Mouse (Mus musculus): ENCODE results near the gene Crip1. TPM values are rescaled to one million over a fixed set of nuclear protein-coding genes. Genes with fewer than 3 reads are reported as not detected.

Crip1 gene
- polyA plus RNA-seq, 1 experiment from 2014 or later = 194 TPM

DNA sequence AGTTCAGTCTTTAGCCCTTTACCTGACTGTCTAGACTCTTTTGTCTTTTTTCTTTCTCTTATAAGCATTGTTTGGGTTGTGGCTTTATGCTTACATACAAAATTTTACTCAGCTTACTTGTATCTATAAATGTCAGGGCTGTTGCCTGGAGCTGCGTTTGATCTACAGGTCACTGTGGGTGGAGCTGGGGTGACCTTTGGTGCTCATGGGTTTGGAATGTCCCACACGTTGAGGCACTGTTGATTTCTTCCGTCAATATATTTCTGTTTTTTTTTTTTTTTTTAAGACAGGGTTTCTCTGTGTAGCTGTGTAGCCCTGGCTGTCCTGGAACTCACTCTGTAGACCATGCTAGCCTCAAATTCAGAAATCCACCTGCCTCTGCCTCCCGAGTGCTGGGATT, 34.9 kb downstream of the Crip1 start:
- Histone ChIP-seq H3K4me3 (ENCODE audit: low read length) (no peak overlapping the region), H3K4me2 (replicated peaks; ENCODE audit: low read depth, low read length) (no peak overlapping the region), H3K27ac (ENCODE audit: low read depth, low read length) (no peak overlapping the region), H3K9me3 (ENCODE audit: control insufficient read depth, low read length) (no peaks in the 10 kb centered on the region), H3K9ac (ENCODE audit: low read depth, low read length) (no peak overlapping the region), H3K27me3 (ENCODE audit: control insufficient read depth, insufficient read depth, low read length) (peaks cover 3% of the 10 kb centered on the region; the same call in 1 of the 2 replicates), H3K4me1 (ENCODE audit: control insufficient read depth, insufficient read depth, low read length) (no peaks in the 10 kb centered on the region; the same call in 1 of the 2 replicates), H3K36me3 (ENCODE audit: control insufficient read depth, insufficient read depth, low read length) (no peaks in the 10 kb centered on the region)
- WGBS = 63% methylated on average over 4 of the region's 4 CpGs
- no peak for ATAC-seq (ENCODE audit: low FRiP score, low TSS enrichment)

- peaks cover 3% of the 10 kb centered on the region; the same call in 1 of the 2 replicates for H3K4me1 ChIP-seq (ENCODE audit: control insufficient read depth, insufficient read depth, low read length)
- H3K4me2 ChIP-seq (replicated peaks; ENCODE audit: low read depth, low read length) = no peak overlapping the region; the same call in 1 of the 2 replicates
- H3K4me3 ChIP-seq (ENCODE audit: low read length) = no peak overlapping the region
- H3K36me3 ChIP-seq (ENCODE audit: control insufficient read depth, insufficient read depth, low read length) = no peaks in the 10 kb centered on the region; the same call in 1 of the 2 replicates
- ATAC-seq (ENCODE audit: low FRiP score, low TSS enrichment) = no peak
- H3K9ac ChIP-seq (ENCODE audit: low read depth, low read length) = no peak overlapping the region
- no peak overlapping the region for H3K27ac ChIP-seq (ENCODE audit: low read depth, low read length)
- no peaks in the 10 kb centered on the region for H3K9me3 ChIP-seq (ENCODE audit: control insufficient read depth, low read length)
- 59% methylated on average over 5 of the region's 5 CpGs for WGBS
- peaks cover 11% of the 10 kb centered on the region for H3K27me3 ChIP-seq (ENCODE audit: control insufficient read depth, insufficient read depth, low read length)
These were observed 38.8 kb downstream of the Crip1 start for GRCm38 (mm10) chr12:113184945-113185344.

GRCm38 (mm10) chr12:113185442-113186291, 39.6 kb downstream of the Crip1 start, which contains the start of gene Tmem121:
Gene Tmem121 (plus strand): TSS chr12:113185930.
- H3K27me3 ChIP-seq (ENCODE audit: control insufficient read depth, insufficient read depth, low read length) = peaks cover 11% of the 10 kb centered on the region
- H3K4me2 ChIP-seq (replicated peaks; ENCODE audit: low read depth, low read length) = peak within 1 kb of the TSS; percentile 92
- 1% methylated on average over 63 of the region's 63 CpGs for WGBS
- H3K4me3 ChIP-seq (ENCODE audit: low read length) = peak within 1 kb of the TSS; percentile 69
- peak within 1 kb of the TSS; percentile 63; the same call in 1 of the 2 replicates for H3K9ac ChIP-seq (ENCODE audit: low read depth, low read length)
- ATAC-seq (ENCODE audit: low FRiP score, low TSS enrichment) = peak; percentile 61
- peaks cover 4% of the 10 kb centered on the region for H3K36me3 ChIP-seq (ENCODE audit: control insufficient read depth, insufficient read depth, low read length)
- H3K27ac ChIP-seq (ENCODE audit: low read depth, low read length) = no peak within 1 kb of the TSS
- H3K9me3 ChIP-seq (ENCODE audit: control insufficient read depth, low read length) = no peaks in the 10 kb centered on the region
- H3K4me1 ChIP-seq (ENCODE audit: control insufficient read depth, insufficient read depth, low read length) = peaks cover 3% of the 10 kb centered on the region; the same call in 1 of the 2 replicates

GRCm38 (mm10) chr12:113186326-113187010, 40.4 kb downstream of the Crip1 start:
- peak overlapping the region; percentile 69 for H3K4me3 ChIP-seq (ENCODE audit: low read length)
- 41% methylated on average over 12 of the region's 12 CpGs for WGBS
- peaks cover 5% of the 10 kb centered on the region for H3K36me3 ChIP-seq (ENCODE audit: control insufficient read depth, insufficient read depth, low read length)
- H3K27ac ChIP-seq (ENCODE audit: low read depth, low read length) = no peak overlapping the region
- H3K9ac ChIP-seq (ENCODE audit: low read depth, low read length) = peak overlapping the region; percentile 63; the same call in 1 of the 2 replicates
- no peaks in the 10 kb centered on the region for H3K9me3 ChIP-seq (ENCODE audit: control insufficient read depth, low read length)
- H3K4me1 ChIP-seq (ENCODE audit: control insufficient read depth, insufficient read depth, low read length) = peaks cover 3% of the 10 kb centered on the region; the same call in 1 of the 2 replicates
- peaks cover 11% of the 10 kb centered on the region for H3K27me3 ChIP-seq (ENCODE audit: control insufficient read depth, insufficient read depth, low read length)
- ATAC-seq (ENCODE audit: low FRiP score, low TSS enrichment) = no peak
- peak overlapping the region; percentile 92 for H3K4me2 ChIP-seq (replicated peaks; ENCODE audit: low read depth, low read length)

DNA sequence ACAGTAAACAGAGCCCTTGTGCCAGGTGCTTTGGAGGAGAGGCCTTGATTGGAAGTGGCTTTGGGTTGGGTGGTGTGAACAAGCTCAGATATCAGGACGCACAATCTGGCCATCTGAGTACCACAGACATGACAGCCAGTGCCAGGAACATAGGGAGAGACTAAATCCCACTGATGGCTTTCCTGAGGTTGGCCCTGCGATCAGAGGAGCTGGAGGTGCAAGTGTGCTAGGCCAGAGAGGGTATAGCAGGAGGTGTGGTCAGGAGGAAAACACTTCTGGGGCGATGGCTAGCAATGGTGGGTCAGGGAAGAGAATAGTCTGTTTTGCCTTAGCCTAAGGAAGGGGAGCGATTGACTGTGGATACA, 40.9 kb downstream of the Crip1 start:
- Histone ChIP-seq H3K27me3 (ENCODE audit: control insufficient read depth, insufficient read depth, low read length) (peaks cover 11% of the 10 kb centered on the region), H3K9me3 (ENCODE audit: control insufficient read depth, low read length) (no peaks in the 10 kb centered on the region), H3K27ac (ENCODE audit: low read depth, low read length) (no peak overlapping the region), H3K4me3 (ENCODE audit: low read length) (peak overlapping the region; percentile 39), H3K9ac (ENCODE audit: low read depth, low read length) (peak overlapping the region; percentile 19; the same call in 1 of the 2 replicates), H3K36me3 (ENCODE audit: control insufficient read depth, insufficient read depth, low read length) (peaks cover 5% of the 10 kb centered on the region), H3K4me1 (ENCODE audit: control insufficient read depth, insufficient read depth, low read length) (peaks cover 3% of the 10 kb centered on the region; the same call in 1 of the 2 replicates), H3K4me2 (replicated peaks; ENCODE audit: low read depth, low read length) (peak overlapping the region; percentile 92)
- 45% methylated on average over 4 of the region's 4 CpGs for WGBS
- ATAC-seq (ENCODE audit: low FRiP score, low TSS enrichment) = no peak

GRCm38 (mm10) chr12:113187584-113188295, 41.6 kb downstream of the Crip1 start:
- WGBS = 2% methylated on average over 55 of the region's 56 CpGs
- no peak overlapping the region for H3K27ac ChIP-seq (ENCODE audit: low read depth, low read length)
- H3K4me3 ChIP-seq (ENCODE audit: low read length) = peak overlapping the region; percentile 39
- peaks cover 5% of the 10 kb centered on the region for H3K36me3 ChIP-seq (ENCODE audit: control insufficient read depth, insufficient read depth, low read length)
- no peaks in the 10 kb centered on the region for H3K9me3 ChIP-seq (ENCODE audit: control insufficient read depth, low read length)
- ATAC-seq (ENCODE audit: low FRiP score, low TSS enrichment) = peak; percentile 68
- H3K4me1 ChIP-seq (ENCODE audit: control insufficient read depth, insufficient read depth, low read length) = peaks cover 3% of the 10 kb centered on the region; the same call in 1 of the 2 replicates
- peak overlapping the region; percentile 19; the same call in 1 of the 2 replicates for H3K9ac ChIP-seq (ENCODE audit: low read depth, low read length)
- peak overlapping the region; percentile 89 for H3K4me2 ChIP-seq (replicated peaks; ENCODE audit: low read depth, low read length)
- peaks cover 11% of the 10 kb centered on the region for H3K27me3 ChIP-seq (ENCODE audit: control insufficient read depth, insufficient read depth, low read length)

GRCm38 (mm10) chr12:113188349-113189055, 42.4 kb downstream of the Crip1 start:
- Histone ChIP-seq H3K4me2 (replicated peaks; ENCODE audit: low read depth, low read length) (peak overlapping the region; percentile 89), H3K9me3 (ENCODE audit: control insufficient read depth, low read length) (no peaks in the 10 kb centered on the region), H3K9ac (ENCODE audit: low read depth, low read length) (no peak overlapping the region), H3K4me1 (ENCODE audit: control insufficient read depth, insufficient read depth, low read length) (peaks cover 3% of the 10 kb centered on the region; the same call in 1 of the 2 replicates), H3K27me3 (ENCODE audit: control insufficient read depth, insufficient read depth, low read length) (peaks cover 11% of the 10 kb centered on the region), H3K36me3 (ENCODE audit: control insufficient read depth, insufficient read depth, low read length) (peaks cover 5% of the 10 kb centered on the region), H3K27ac (ENCODE audit: low read depth, low read length) (no peak overlapping the region), H3K4me3 (ENCODE audit: low read length) (no peak overlapping the region)
- WGBS = 91% methylated on average over 51 of the region's 51 CpGs
- ATAC-seq (ENCODE audit: low FRiP score, low TSS enrichment) = no peak

DNA sequence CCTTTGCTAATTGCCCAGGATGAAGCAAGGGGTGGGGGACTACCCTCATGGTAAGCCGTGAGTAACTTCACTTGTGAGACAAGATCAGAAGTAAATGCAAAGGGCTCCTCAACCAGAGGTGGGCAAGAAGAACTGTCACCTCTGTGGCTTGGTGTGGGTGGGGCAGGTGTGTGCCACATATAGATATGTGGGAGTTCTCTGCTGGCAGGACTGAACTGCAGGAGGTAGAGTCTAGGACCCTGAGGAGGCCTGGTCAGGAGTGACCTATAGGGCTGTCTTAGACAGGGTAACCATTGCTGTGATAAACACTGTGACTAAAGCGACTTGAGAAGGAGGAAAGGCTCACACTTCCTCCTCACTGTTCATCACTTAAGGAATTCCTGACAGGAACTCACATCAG, 47.3 kb downstream of the Crip1 start:
- ATAC-seq (ENCODE audit: low FRiP score, low TSS enrichment) = no peak

More for the DNA sequence above, 47.3 kb downstream of the Crip1 start:
- Histone ChIP-seq H3K27ac (ENCODE audit: low read depth, low read length) (no peak overlapping the region), H3K9ac (ENCODE audit: low read depth, low read length) (no peak overlapping the region), H3K4me2 (replicated peaks; ENCODE audit: low read depth, low read length) (no peak overlapping the region), H3K36me3 (ENCODE audit: control insufficient read depth, insufficient read depth, low read length) (peaks cover 5% of the 10 kb centered on the region), H3K9me3 (ENCODE audit: control insufficient read depth, low read length) (no peaks in the 10 kb centered on the region), H3K4me3 (ENCODE audit: low read length) (no peak overlapping the region), H3K4me1 (ENCODE audit: control insufficient read depth, insufficient read depth, low read length) (no peaks in the 10 kb centered on the region), H3K27me3 (ENCODE audit: control insufficient read depth, insufficient read depth, low read length) (no peaks in the 10 kb centered on the region)
- 56% methylated on average over 2 of the region's 2 CpGs for WGBS

All from kidney, embryonic 14.5 days (tissue).